Mouse (Mus musculus) bone marrow, adult 2 months (tissue): ENCODE measurements around the gene Ccnj.

Source experiments
- CTCF ChIP-seq: fragments of 200-500 bp; IDR thresholded peaks from 2 replicates; pipeline ENCODE4 v1.5.1; 2011; ENCODE audit warnings: low read length, control low read depth; ENCODE audit not compliant: control insufficient read depth, insufficient read depth
- POLR2A ChIP-seq: fragments of 200-500 bp; IDR thresholded peaks from 2 replicates; pipeline ENCODE4 v1.6.1; 2011; ENCODE audit warnings: low read depth, mild to moderate bottlenecking, control low read depth, low read length, borderline replicate concordance; ENCODE audit not compliant: control insufficient read depth

- TF ChIP-seq CTCF (no peak), POLR2A (no peak)
Measured at GRCm38 (mm10) chr19:40881700-40882099, 50.6 kb downstream of the Ccnj start.
